Mouse (Mus musculus) kidney, adult 8-10 months (tissue): ENCODE data around the gene Carmil1.
"Not testable (repeated sequence)": the region's sequence is repeated elsewhere in the genome, so short reads cannot be mapped to it uniquely, and the experiment has no call there.

ENCODE experiments used
- DNase-seq, 2 experiments: peaks; one replicate each; pipeline ENCODE4 v3.0.0; 2022

The Carmil1 gene

DNA sequence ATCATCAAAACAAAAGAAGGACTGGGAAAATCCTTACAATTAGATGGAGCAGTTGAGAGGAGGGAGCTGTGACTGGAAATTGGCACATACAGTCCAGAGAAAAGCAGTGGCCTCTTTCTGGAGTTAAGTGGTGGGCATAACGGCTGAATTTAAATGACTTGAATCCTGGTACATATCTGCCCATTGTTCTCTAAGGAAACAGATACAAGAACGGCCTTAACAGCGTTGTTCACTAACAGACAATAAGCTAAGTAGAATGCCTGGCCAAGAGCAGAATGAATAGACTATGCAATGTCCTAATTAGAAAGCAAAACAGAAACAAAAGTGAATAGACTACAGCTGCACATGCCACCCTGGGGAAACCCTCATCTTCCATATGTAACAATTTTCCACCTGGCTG is 133.6 kb downstream of the Carmil1 start:
- no peak for DNase-seq

DNA sequence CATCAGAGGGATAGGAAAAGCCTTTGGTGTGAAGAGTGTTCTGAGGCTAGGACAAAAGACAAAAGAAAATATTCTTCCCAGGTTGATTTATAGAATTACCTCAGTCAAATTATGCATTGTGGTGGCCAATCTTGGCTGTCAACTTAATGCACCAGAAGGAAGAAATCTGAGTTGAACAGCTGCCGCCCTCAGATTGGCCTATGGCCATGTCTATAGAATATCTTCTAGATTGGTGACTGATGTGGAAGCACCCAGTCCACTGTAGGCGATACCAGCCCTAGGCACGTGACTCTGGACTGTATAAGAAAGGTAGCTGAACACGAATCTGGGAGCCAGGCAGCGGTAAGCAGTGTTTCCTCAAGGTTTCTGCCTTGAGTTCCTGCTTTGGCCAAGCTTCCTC is 134.1 kb downstream of the Carmil1 start:
- DNase-seq = no peak

DNA sequence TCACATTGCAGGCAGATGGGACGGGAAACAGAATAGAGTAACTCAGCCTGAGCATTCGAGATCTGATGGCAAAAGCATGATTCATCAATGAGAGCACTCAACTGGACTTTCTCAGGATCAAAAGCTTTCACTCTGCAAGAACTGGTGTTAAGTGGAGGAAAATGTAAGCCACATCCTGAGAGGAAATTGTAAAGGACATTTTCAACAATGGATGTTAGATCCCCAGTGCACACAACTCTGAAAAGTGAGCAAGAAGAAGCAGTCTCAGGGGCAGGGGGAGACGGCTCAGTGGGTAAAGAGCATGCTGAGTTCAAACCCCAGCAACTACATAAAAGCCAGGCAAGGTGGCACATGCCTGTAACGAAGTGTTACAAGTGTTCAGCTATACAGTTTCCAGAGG is 135.7 kb downstream of the Carmil1 start:
- DNase-seq = no peak

DNA sequence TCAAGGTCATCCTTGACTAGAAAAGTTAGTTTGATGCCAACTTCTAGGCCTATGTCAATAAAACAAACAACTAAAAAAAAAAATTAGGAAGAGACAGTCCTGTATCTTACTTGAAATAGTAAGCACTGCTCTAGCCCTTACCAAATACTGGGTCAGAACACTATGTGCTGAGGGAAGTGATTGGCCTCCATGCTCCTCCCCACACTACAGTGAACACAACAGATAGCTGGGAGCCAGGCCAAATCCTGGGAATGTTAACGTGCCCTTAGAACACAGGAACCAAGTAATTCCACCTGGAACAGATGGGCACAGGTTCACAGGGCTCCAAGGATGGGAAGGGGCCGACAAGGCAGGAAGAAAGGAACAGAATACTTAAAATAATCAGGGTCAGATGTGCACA is 136.5 kb downstream of the Carmil1 start:
- DNase-seq = peak in 1 of 2 experiments; percentile 15

DNA sequence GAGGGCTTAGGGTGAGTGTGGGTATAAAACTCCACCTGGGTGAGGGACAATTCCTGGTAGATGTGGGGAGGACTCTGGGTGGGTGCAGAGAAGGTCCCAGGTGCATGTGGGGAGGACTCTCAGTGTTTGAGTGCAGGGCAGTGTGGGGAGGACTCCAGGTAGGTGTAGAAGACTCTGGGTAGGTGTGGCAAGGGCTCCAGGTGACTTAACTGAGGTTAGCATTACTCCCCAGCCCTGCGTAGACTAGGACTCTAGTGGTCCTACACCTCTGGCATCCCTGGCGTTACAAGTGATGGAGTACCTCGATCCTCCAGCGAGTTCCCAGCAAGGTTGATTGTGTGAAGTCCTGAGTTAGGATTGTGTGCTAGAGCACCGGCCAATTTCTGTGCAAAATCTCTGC is 143.8 kb downstream of the Carmil1 start:
- no peak for DNase-seq

DNA sequence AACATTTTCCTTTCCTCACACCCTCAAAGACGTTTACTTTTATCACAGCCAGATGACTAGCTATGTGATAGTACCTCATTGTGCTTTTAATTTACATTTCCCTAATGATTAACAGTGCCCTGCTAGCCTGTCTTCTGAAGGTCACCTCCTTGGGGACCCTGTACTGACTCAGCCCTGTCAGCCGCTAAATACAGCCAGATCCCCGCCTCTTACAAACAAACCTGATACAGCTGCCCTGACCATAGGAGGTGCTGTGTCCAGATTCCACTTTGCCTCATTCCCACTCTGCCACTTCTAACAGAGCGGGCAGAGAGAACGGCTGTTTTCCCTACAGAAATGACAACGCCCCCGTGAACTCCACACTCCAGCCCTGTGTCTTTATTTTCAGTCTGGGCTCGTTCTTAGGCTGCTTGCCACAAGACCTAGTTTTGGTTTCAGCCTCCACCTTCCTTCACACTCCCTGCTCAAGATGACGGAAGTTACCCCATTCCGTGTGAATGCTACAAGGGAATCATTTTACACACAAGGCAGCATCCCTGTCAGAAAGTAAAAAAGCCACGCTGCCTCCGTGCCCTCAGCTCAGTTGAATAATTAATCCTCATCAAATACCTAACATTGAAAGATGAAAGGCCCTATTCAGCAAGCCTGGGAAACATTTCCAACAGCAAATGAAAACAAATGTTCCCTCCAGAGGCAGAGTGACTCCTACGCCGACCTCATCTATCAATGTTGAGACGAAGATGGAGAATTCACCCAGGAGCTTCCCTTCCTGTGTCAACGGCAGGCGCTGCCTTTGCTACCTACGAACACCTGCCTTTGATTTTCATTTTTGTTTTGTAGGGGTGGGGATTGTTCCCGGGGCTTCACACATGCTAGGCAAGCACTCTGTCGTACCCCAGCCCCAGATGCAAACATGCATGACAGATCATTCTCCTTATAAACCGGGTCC is 145.0 kb downstream of the Carmil1 start:
- peak in 1 of 2 experiments; percentile 14 for DNase-seq

DNA sequence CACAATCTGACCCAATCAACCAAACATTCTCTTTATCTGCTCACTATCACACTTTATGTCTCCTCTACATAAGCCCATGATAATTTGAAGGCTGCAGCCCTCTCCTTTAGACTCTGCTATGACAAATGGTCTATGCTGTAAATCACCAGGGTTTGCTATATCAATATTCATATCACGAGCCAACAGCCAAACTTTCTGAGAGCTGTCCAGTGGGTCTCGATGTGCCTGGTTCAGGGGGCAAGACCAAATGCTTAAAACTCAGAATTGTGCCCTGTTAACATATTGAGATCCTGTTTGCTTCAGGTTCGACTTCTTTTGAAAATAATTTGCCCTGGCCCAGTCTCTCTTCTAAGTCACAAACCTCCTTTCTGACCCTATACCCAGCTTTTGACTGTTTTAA is 147.7 kb downstream of the Carmil1 start:
- no peak for DNase-seq

DNA sequence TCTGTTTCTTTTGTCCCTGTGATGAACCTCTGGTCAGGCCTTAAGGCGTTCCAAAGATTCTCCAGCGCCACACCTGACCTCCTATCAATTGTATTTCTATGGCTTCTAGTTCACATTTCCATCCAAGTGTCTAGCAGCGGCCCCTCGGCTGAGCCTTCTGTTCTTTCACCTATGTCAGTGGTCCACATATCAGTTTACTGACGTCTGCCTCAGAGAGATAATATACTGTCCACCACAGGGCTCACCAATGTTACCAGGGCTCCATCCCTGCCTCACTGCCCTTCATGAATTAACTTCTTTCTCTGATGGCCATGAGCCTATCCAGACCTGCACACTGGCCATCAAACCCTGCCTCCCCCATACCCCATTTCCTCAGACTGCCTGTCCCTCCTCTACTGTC is 149.3 kb downstream of the Carmil1 start:
- DNase-seq = no peak

DNA sequence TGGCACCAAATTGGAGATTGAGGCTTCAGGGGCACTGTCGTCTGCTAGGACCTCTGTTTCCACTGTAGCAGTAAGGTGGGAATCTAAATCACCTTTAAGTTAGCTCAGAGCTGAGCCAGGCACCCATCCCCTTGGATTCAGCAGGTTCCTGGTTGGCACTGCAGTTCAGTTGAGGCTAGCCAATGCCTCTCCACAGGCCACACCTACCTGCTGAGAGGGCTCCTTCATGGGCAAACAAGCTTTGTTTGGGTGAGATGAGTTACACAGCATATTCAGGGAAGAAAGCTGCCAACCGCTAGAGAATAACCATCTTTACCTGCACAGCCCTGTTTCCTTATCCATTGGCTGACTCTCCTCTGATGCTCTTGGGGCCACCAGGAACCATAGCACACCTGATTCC is 149.9 kb downstream of the Carmil1 start:
- no peak for DNase-seq

DNA sequence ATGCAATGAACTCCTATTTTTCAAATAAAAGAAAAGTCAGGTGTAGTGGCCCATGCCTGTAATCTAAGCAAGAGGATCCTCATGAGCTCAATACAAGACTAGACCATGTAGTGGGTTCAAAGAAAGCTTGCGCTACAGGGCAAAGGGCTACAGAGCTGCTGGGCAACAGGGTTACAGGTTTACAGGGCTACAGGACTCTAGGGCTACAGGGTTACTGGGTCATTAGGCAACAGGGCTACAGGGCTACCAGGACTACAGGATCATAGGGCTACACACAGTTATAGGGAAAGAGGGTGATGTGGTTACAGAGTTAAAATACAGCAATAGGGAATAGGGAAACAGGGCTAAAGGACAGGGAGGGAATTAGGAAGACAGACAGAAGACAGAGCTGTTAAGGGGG is 151.9 kb downstream of the Carmil1 start:
- no peak for DNase-seq

DNA sequence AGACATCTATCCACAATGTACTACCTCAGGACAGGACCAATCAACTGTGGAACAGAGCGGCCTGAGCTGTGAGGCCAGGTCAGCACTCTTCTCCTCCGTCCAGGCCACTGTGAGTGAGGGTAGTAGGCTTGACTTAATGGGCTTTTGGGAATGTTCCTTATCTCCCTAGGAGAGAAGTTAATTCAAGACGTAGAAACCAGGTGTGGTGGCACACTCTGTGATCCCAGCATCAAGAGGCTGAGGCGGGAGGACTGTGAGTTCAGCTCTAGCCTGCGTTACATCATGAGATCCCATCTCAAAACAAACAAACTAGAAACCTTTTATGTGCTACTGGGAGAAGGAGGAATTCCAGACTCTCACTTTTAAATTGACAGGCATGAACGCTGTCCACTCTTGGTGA is 154.7 kb downstream of the Carmil1 start:
- DNase-seq = no peak

DNA sequence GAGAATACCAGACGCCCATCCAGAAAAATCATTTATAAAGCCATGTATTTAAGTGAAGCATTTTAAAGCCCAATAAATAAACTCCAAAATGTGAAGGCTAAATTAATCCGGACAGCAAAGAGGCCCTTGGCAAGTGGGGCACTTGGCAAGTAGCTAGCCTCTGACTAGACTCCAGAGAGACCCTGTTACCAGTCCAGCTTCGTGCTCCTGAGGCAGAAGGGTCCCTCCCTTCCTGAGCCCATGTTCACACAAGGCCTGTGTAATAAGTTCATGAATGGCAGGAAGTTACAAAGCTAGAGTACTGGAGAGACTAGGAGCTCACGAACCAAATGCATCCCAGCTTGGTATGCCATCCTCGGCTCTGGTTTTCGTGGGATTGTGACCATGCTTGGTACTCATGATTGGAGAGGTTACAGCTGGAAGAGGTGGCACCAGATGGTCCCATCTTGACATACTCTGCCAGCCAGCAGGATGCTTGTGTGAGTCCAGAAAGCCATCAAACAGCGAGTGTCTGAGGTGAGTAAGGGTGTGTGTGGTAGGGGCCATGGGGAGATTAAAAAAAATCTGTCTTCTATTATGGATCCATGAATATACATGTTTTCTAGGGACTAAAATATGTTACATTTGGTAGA is 163.3 kb downstream of the Carmil1 start:
- DNase-seq = no peak

DNA sequence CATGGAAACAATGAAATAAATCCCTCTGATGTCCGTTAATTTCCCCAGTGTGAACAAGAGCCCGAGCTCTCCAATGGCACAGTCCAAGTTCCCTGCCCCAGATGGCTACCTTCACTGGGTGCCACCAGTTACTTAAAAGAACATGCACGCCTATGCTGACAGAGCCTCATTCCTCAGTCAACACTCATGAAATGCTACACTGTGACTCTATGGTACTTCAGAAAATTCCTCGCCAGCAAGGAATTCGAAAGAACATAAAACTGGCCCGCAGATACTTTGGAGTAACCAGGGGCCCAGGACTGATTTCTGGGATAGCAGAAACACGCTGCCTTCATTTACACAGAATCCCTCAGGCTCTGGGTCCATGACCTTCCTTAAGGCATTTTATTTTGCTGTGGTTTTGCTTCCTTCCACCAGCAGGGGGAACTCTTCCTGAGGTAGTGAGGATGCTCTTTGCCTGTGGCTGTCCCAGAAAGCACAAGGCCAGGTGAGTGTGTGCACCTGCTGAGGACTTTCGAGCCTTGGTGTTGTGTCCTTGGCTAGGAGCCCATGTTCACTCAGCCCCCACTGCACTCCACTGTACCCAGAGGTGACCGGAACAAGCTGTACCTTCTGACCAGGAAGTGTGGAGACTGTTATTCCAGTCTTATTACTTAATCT is 167.8 kb downstream of the Carmil1 start:
- peak; percentile 47 to 65 for DNase-seq

DNA sequence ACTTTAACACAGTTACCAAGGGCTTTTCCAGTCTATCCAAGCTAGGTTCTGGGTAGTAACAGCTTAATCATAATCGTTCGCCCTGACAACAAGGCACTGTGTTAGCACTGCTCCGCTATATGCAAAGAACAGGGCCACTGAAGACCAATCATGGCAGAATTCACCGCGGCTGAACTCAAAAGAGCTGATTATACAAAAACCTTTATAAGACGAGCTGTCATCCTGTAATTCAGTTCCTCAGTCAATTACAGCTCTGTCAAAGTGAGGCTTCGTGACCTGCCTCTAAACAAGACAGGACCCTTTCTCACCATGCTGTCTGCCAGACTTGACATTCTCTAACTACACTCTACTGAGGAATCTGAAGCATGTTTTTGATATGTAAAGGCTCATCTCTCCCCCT is 170.3 kb downstream of the Carmil1 start:
- DNase-seq = no peak

DNA sequence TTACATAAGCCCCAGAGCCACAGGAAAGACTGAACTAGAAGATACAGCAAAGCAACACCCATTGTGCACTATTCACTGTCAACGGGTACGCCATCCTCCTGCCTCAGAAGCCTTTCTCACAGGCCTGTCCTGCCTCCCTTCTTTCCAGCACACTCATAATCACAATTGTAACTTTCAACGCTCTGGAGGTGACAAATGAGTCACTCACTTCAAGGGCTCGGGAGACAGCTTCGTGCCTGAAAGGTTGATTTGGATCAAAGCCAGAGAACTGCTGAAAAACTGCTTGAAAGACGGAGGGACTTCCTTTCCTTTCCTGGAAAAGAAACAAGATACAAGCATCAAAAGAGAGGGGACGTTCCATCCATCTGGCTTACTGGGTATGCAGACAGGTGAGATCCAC is 172.3 kb downstream of the Carmil1 start:
- DNase-seq = no peak

DNA sequence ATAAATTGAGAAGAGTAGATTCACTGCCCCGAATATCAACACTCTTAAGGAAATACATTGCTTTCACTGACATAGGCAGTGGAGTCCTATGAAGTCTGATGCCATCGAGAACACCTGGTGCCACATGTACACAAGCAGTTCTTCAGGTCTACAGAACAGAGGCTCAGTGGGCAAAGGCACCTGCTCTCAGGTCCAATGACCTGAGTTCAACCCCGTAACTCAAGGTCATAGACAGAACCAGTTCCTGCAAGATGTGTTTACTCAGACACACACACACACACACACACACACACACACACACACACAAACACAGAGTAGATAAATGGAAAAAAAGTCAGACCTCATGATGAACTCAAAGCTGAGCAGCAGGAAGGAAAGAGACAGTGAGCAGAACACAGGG is 173.5 kb downstream of the Carmil1 start:
- no peak for DNase-seq

DNA sequence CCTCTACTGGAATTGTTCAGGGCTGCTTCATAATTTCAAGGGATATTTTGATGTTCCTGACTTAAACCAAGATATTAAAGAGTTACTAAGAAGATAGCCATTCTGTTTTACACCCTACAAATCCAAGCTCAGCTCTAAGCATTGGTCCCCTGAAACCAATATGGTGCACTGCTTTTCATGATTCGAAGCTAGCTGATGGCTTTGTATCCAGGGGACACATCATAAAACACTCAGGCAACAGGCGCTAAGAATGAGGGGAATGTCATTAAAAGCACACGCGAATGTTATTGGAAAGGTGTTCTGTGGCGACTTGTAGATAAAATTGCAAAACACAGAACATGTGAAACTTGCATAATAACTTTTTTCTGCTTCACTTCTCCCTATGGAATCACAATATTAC is 174.8 kb downstream of the Carmil1 start:
- no peak for DNase-seq

DNA sequence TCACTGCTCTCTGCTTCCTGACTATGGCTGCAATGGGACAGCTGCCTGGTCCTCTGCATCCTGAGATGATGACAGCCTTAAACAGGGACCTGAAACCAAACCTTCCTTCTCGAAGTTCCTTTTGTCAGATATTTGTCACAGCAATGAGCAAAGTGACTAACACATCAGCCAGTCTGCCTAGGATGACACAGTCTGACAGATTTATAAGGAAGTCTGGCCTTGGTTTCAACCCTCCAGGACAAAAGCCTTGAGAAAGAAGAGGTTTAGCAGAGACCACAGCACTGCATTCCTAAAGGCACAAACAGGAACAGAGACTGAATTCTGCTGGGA is 175.3 kb downstream of the Carmil1 start:
- no peak for DNase-seq

DNA sequence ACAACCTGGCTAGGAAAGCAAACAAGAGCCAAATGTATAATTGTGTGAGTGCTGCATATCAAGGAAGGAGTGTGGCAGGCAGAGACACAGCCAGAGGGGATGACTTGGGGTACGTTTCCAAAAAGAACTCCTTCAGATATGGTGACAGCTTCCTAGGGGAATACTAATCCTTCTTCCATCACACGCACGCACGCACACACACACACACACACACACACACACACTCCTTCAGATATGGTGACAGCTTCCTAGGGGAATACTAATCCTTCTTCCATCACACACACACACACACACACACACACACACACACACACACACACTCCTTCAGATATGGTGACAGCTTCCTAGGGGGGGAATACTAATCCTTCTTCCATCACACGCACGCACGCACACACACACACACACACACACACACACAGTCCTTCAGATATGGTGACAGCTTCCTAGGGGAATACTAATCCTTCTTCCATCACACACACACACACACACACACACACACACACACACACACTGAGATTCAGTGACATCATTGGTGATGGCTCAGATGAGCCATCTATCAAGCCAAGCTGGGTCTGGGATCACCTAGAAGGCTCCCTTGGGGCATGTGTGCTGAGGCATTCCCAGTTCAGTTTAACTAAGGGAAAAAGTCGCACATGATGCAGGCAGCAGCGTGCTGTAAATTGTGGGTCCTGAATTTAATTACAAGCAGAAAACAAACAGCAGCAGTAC is 175.8 kb downstream of the Carmil1 start:
- DNase-seq = not testable (repeated sequence)

DNA sequence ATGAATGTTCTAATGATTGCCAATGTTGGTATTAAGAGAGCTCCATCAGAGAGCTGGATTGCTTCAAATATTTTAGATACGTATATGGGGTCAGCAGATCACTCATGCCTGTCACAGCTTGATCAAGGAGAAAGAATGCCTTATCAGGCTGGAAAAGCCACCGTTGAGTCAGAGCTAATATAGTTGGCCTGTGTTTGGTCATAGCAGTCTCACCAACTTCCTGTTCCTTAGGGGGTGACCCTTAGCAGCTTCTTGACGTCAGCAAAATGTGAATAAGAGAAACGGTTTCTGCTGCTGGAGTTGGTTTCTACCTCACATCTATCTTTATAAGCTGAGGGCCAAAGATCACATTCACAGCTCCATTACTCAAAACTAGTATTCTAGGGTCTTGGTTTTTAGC is 176.6 kb downstream of the Carmil1 start:
- no peak for DNase-seq

DNA sequence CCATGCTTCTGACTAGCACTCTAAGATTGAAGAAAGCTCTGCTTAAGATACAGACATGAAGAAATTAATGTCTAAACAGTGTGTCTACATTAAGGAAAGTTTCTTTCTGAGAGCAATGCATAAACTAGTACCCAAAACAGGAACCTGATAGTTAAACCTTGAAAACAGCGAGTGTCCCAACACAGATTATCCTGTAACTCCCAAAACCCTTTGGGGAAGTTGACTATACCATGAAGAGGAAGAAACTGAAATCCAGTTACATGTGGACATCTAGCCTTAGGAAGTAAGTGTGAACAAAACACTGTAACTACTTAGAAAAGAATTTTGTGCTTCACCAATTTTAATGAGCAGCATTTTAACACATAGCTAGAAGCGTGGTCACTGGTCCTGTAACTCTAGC is 177.4 kb downstream of the Carmil1 start:
- DNase-seq = no peak

DNA sequence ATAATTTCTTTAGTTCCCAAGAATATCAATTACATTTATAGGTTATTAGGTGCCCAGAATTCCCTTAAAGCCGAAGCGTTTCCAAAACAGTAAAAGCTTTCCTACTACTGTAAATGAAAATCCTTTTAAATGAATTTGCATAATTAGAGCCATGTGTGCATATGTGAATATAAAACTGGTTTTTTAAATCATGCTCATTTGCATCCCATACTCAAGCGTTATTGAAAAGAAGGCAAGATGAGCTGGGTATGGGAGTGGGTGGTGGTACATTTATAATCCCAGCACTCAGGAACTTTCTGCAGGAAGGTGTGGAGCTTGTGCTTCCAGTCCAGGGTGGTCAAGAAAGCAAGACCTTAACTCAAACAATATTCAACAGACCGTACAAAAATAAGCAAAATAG is 178.3 kb downstream of the Carmil1 start:
- no peak for DNase-seq
